Mouse (Mus musculus): ENCODE data around the gene Dynlt1b. TPM values are rescaled to one million over a fixed set of nuclear protein-coding genes. Genes with fewer than 3 reads are reported as not detected.
"Not testable (repeated sequence)": the region's sequence is repeated elsewhere in the genome, so short reads cannot be mapped to it uniquely, and the experiment has no call there.

Dynlt1b gene
- total RNA-seq, 1 experiment from 2014 or later, result 171 TPM

DNA sequence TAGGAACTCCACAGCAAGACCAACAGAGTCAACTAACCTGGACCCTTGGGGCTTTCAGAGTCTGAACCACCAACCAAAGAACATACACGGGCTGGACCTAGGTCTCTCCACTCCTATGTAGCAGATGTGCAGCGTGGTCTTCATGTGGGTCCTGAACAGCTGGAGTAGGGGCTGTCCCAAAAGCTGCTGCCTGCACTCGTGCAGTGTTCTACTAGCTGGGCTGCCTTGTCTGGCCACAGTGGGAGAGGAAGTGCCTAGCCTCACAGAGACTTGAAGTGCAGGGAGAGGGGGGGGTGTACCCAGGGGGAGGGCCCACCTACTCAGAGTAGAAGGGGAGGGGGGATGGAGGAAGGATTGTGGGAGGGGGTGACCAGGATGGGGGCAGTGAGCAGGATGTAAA is 7.1 kb upstream of the Dynlt1b start:
- not testable (repeated sequence) for DNase-seq

DNA sequence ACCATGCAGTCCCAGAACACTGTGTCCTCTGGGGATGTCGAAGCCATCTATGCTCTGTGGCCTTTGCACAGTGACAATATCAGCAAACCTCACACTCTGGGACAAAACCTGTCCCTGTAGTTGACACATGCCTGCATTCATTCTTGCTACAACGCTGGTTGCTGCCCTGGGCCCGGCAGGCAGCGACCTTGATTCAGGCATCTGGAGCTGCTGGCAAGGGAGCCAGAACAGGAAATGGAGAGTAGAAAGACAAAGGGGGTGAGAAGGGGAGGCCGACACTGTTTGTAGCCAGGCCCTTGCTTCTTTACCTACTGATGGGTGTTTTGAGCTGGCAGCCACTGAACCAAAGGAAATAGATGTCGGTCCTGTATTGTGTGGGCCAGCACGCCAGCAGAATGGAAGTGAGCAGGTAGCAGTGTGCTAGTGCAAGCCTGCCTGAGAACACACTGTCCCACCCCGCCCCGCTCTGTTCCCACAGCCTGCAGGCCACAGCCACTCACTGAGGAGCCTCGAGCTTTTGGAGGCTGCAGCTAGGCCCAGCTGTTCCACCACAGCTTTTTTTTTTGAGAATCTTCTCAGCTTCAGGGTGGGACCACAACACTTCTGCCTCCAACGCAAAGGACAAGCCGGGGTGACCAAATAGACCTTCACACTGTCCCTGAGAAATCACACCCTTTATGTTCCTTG is 5.5 kb upstream of the Dynlt1b start:
- not testable (repeated sequence) for DNase-seq

DNA sequence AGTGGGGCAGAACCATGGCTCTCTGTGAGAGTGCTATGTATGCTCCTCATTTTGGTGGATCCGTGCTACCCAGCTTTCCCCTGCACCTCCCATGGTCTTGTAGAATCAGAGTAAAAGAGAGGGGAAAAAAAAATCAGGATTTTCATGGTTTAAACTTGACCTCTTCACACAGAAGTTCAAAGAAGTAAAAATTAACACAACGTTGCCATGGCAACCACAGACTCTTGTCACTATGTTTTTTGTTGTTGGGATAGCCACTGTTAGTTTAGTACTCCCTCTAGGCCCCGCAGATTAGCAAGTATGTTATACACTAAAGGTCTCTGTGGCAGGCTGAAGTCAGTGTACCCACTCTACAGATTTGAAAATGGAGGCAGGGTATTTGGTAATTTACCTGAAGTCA is 4.6 kb upstream of the Dynlt1b start:
- DNase-seq, result not testable (repeated sequence)

DNA sequence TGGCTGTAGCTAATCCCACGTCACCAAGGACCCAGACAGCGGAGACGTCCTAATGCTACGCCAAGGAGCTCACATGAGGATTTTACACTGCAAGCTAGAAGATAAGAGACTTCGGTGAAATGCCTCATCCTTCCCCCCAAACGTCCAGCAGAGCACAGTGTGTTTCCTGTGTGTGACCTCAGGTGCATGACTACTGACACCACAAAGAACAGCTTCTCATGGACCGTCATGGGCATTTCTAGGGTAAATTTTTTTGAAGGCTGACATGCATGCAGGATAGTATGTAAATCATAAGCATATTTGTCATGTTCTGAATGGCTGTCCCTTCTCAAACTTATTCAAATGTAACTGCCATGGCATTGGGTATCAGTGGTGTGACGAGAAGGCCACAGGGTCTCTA is 3.0 kb upstream of the Dynlt1b start:
- DNase-seq, result not testable (repeated sequence)

DNA sequence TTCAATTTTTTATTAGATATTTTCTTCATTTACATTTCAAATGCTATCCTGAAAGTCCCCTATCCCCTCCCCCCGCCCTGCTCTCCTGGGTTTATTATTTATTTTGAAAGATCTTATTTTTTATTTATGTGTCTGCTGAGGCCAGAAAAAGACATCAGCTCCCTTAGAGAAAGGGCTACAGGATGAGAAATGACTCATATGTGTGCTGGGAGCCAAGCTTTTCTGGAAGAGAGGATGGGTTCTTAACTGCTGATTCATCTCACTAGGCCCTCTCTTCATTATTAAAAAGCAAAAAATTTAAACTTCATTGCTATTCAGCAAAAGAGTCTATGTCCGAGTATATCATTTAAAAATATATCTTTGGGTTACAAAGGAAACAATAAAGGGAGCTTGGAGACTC is 986 bp upstream of the Dynlt1b start:
- not testable (repeated sequence) for DNase-seq

DNA sequence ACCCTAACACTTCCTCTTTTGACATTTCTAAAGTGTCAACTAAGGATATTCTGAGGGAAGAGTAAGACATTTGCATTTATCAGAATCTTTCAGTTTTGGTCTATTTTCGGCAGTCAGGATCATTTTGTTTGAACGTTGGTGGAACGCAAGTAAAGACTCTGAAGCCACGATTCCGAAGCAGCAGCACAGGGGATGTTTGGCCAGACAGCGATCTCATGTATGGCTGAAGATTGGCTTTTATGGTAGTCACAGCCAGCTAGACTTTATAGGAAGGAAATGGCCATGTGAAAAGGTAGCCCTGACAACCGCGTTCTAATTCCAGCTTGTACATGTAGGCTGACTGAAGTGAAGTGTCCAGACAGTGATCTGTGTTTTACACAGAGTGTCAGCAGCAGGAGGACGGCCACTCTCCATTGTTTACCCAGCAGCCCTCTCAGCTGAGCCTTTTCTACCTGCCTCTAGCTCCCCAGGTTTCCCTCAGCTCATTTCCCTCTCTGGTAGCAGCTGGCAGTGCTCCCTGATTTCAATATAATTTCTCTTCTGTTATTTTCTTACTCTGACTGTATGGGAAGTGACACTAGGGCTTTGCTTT is 594 bp downstream of the Dynlt1b start:
- DNase-seq, result not testable (repeated sequence)

DNA sequence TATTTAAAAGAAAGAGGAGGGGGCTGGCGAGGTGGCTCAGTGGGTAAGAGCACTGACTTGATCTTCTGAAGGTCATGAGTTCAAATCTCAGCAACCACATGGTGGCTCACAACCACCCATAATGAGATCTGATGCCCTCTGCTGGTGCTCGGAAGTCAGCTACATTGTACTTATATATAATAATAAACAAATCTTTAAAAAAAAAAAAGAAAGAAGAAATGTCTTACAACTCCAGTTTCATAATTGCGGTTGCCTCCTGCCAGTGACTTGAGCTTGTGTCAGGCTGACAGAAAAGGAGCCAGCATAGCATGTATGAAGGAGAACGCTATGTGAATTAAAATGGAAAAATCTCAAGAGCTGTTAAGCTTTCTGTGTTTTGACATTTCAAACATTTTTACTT is 2.5 kb downstream of the Dynlt1b start:
- DNase-seq, result not testable (repeated sequence)

DNA sequence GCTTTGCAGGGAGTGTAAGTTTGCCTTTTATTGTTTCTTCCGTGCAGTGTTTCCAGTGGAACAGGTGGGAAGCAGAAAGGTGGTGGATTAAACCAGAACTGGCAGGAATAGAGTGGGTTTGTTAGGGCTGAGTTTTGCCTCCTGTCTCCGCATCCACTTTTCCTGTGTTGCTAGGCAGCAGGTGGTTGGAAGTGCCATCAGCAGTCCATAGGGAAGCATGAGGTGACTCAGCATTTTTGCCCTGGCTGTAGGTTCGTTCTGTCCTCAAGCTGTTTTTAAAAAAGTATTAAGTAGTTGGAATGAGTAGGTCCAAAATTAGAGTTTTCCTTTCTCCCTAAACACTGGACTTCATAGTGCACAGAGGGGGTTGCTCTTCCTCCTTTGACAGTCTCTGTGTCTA is 3.8 kb downstream of the Dynlt1b start:
- not testable (repeated sequence) for DNase-seq

DNA sequence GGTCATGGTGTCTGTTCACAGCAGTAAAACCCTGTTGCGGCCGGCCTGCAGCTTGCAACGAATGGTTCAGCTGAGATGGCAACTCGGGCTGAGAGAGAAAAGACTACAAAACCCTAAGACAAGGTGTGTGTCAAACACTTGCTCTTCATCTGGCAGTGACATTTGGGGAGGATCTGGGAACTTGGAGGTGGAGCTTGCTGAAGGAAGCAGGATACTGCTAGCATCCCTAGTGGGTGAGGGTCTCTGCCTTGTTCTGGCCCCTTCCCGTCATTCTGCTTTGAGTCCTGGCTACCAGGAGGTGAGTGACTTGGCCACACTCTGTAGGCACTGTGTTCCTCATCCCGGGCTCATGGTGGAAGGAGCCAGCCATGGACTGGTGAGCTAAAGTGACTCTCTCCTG is 8.2 kb downstream of the Dynlt1b start:
- DNase-seq, result not testable (repeated sequence)

DNA sequence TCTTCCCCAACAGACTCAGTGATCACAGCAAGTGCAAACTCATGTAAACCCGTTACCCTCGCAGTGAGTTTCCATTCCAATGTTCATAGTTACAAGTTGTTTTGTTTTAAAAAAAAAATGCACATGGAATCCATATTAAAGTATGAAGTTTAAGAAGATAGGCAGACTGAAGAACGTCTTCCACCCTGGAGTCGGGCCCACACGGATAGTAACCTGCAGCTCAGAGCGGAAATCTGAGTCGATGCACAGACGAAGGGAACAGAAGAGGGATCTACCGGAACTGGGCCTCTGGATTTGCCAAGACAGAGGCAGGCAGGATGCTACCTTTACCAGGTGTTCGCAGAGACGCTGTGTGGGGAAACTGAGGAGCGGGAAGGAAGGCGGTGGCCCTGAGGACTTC is 10.0 kb downstream of the Dynlt1b start:
- DNase-seq, result not testable (repeated sequence)

DNA sequence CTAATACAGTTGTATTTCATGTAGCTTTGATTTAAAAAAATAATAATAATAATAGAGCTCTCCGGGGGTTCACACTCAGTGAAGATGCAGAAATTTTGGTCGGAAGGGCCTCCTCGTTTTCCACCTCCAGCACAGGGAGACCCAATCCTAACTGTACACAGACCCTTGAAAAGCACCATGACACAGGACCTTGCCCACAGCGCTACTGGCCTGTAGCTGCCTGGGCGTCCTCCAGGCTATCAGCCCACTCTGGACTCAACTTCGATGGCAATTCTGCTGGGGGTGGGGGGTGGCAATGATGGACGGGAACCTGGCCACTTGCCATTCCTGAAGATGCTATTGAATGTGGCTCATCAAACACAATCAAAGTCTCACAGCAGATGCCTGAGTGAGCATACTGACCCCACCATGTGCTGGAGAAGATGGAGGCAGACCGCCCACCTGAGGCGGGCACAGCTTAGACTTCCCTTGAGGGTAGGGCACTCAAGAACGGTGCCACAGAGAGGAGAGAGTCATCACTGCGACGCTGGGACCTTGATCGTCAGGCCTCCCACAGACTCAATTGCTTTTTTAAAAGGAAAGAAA is 10.7 kb downstream of the Dynlt1b start:
- DNase-seq, result not testable (repeated sequence)

DNA sequence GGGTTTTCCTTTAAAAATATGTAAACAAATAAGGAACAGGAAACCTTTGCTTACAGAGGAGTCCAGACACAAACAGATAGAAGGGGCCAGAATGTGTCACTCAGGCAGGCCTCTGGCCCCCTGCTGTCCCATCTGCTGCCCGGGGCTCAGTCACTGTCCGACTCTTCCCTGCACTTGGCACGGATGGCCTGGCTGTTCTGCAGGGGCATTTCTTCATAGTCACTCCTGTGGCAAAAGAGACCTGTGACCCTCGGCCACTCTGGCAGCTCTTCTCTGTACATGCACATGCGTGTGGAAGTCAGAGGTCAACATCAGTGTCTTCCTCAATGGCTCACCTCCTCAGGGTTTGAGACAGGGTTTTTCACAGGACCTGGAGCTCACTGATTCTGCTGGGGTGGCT is 11.3 kb downstream of the Dynlt1b start:
- DNase-seq, result not testable (repeated sequence)

DNA sequence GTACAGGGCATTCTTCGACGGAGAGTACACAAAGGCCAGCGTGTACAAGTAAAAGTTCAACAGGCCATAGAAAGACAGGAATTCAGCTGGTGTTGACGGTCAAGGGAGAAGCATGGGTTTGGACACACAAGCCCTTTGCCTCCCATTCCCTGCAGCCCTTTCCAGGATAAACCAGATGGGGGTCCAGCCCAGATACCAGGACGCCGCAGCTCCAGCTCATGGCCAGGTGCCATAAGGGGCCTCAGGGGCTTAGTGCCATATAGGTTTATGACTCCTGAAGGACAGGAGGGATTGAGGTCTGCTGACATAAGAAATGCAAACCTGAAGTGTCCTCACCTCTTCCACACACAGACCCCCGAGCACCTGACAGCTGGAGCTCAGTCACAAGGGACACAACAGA is 12.6 kb downstream of the Dynlt1b start:
- DNase-seq, result not testable (repeated sequence)

DNA sequence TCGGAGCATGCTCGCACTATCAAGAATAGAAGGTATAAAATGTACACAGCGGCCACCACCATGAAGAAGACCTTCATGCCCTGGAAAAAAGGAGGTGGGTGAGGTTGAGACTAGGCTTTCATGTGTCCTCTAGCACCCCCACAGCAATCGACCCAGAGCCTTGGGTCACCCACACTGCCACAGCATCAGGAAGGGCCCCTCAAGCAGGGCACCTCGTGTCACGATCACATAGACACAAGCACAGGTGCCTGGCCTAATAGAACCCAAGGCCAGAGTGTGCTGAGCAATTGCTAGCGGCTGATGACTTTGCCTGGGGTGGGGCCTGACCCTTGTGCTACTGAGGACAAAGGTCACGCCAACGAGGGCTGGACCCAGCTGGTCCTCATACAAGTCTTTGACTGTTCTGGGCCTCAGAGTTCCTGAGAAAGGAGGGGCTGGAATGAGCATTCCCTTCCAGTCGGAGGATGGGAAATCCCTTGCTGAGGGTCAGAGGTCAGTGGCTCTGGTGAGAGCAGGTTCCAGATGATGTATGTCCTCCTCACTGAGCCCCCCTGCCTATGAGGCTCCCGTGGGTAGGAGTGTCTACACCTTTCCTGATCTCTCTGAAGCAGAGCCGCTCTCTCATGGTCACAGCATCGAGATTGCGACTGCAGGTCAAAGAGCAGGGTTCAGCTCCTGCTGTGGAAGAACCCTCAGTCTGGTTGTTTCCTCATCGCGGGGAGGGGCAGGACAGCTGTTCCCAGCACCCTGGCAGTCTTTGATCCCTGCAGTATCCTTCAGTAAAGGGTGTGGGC is 16.1 kb downstream of the Dynlt1b start:
- not testable (repeated sequence) for DNase-seq

DNA sequence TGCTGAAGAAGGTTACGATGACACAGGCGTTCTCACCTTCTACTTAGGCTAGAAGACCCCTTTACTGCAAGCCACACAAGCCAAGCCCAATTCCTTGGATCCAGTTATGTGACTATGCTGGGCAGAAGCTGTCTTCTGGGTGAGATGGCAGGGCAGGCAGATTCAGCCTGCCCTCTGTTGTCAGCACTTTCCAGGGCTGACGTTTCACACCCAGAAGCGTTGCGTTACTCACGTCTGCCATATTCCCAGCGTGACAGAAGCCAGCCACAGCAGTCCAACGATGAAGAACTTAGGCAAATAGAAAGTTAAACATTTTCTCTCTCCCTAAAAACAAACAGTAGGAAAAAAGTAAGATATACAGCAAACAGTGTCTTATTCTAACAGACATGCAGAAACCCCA is 18.4 kb downstream of the Dynlt1b start:
- not testable (repeated sequence) for DNase-seq

DNA sequence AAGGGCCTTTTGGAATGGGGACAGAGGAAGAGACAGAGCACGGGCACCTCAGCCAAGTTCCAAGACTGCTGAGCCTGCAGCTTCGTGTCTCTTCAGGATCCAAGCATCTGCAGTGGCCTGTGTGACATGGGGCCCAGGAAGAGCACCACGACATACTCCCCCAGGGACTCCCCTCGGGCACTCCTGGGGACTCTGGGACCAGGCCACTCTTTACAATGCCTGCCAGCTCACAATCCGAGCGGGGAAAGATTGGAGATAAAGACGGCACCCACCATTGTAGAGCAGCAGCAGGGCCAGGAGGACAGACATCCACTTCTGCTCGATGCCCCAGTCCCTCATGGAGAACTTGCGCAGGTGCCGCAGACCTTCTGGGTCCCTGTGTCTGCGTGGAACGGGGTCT is 19.3 kb downstream of the Dynlt1b start:
- DNase-seq, result not testable (repeated sequence)

DNA sequence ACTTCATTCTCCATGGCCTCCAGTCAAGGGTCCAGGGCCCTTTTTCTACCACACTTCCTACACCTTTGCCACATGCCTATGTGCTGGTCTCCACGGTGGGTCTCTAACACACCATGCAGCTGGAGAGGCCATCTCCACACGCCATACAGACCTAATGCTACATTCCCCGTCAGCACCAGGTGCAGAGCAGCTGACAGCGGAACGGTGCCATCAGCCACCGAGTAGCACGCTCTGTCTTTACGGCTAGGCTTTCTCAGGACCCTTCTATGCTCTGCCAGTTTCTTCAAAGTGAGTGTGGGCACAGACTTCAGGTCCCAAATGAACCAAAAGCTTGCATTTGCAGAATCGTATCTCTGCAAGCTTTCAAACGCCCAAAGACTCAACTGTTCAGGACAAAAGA is 21.3 kb downstream of the Dynlt1b start:
- DNase-seq, result not testable (repeated sequence)

DNA sequence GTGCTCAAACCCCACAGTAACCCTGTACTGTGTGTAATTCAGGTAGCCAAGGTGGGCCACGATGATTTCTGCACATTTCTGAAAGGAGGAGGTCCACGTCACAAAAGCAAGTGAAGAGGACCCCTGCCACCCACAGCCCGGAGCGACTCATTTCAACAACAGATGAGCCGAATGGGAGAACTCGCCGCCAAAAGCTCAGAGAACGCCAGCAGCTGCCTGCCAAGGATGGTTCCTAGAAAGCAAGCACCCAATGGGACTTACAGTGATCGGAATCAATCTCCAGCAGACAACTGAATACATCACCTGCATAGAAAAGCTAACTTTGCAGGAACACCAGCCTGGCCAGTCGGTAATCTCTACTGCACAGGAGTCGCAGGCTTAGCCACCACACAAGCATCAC is 22.8 kb downstream of the Dynlt1b start:
- not testable (repeated sequence) for DNase-seq

DNA sequence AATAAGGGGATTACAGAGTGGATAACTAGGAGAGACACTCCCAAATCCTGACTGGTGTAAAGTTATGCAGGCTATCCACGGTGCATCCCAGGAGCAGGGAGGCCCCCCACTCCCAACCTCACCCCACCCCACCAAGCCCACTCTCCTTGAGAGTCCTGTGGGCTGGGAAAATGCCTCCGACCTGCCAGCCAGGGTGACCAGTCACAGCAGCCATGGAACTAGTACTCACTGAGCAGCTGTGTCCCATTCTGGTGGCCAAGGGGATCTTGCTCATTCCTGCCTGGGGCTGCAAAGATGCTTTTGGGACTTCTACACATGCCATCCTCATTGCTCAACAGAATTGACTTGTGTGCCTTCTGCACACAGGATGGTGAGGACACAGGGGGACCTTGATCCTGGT is 24.8 kb downstream of the Dynlt1b start:
- DNase-seq, result not testable (repeated sequence)

DNA sequence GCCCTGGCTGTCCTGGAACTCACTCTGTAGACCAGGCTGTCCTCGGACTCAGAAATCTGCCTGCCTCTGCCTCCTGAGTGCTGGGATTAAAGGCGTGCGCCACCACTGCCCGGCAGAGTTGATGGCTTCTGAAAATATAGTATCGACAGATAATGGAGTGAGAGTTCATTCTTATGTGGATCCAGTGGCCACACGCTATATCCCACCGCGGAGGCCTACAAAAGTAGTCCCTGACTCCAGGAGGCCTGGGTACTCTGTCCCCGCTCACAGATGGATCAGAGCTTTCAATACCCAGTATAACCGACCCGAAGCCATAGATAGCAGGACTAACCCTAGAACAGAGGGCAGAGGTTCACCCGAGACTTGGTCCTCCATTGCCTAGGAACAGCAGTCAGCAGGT is 26.0 kb downstream of the Dynlt1b start:
- DNase-seq, result not testable (repeated sequence)

DNA sequence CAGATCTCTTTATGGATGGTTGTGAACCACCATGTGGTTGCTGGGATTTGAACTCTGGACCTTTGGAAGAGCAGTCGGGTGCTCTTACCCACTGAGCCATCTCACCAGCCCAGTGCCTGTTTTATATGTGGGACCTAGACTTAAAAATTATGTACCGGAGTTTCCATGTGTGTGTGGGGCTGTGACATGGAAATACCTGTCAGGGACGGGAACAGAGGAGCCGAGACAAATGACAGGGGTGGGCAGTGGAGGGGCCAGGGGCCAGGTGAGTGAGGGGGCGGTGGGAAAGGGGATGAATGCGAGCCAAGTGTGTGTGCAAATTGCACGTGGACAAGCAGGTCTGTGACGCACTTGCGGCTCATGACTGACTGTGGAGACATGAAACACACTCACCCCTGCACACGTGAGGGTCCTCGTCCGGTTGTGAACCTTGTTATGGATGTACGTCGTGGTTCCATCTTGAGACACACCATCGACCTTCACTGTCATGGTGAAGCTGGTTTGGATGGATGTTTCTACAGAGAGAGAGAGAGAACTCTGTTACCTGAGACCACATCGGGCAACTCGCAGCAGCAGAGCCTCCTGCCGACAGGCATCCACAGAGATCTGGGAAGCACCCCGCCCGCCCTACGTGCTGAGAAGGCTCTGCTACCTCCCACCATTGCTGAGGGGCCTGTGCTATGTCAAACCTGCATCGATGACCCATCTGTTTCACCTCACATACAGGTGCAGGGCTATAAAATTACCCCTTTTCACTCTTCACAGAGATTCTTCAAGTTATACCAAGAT is 26.9 kb downstream of the Dynlt1b start:
- not testable (repeated sequence) for DNase-seq

DNA sequence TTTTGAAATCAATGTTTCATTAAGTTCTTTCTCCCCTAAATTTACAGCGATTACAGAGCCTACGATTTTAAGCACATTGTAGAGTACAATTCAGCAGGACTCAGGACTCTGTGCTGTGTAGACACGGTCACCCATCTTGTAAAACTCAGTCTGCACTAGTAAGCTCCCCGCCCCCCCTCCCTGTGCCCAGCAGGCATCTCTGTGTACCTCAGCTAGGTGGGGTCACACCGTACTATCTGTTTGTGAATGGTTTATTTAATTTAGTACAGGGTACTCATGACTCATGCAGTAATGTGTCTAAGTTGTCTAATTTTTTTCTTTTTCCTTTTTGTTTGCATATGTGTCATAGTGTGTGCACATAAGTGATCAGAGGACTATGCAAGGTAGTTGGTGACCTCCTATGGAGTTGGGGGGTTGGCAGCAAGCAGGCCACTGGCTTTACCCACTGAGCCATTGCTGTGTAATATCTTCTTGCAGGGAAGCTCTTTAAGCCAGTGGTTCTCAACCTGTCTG is 31.2 kb downstream of the Dynlt1b start:
- DNase-seq, result not testable (repeated sequence)
